Mouse (Mus musculus) MEL (cell line): ENCODE measurements around the gene Ppia. TPM values are rescaled to one million over a fixed set of nuclear protein-coding genes. Genes with fewer than 3 reads are reported as not detected.

Source experiments
- DNase-seq: peaks from one replicate; pipeline ENCODE4 v3.0.0; 2011; ENCODE audit warnings: low read depth, low spot score
- H3K27ac ChIP-seq: 2 replicates; pipeline ENCODE4 v1.5.1; 2012; ENCODE audit warnings: low read depth, mild to moderate bottlenecking, control low read depth, low read length, moderate library complexity; ENCODE audit not compliant: control insufficient read depth
- H3K27me3 ChIP-seq, 2 experiments: fragments of 150-350 bp in 1 of 2; sonication (generic) in 1 of 2; 2 replicates each; pipeline ENCODE4 v1.6.1; 2012; ENCODE audit warnings: low read length in 2 of 2, mild to moderate bottlenecking in 2 of 2, improper control_type of control experiment in 1 of 2, moderate library complexity in 1 of 2; ENCODE audit not compliant: insufficient read depth in 2 of 2, control insufficient read depth in 1 of 2
- H3K36me3 ChIP-seq, 2 experiments: 2 replicates each; pipeline ENCODE4 v1.6.1; 2012 to 2014; ENCODE audit warnings: low read length in 2 of 2, improper control_type of control experiment in 1 of 2, inconsistent platforms in 1 of 2, mild to moderate bottlenecking in 1 of 2; ENCODE audit not compliant: insufficient read depth in 2 of 2, control insufficient read depth in 1 of 2
- H3K4me1 ChIP-seq, 2 experiments: fragments of 150-350 bp in 1 of 2; sonication (generic) in 1 of 2; 2 replicates each; pipeline ENCODE4 v1.6.1; 2012; ENCODE audit warnings: low read length in 2 of 2, improper control_type of control experiment in 1 of 2, mild to moderate bottlenecking in 1 of 2; ENCODE audit not compliant: insufficient read depth in 2 of 2, control insufficient read depth in 1 of 2
- H3K4me3 ChIP-seq, 2 experiments: fragments of 150-350 bp in 1 of 2; sonication (generic) in 1 of 2; 2 replicates each; pipeline ENCODE4 v1.5.1; 2012; ENCODE audit warnings: low read depth in 2 of 2, low read length in 2 of 2, mild to moderate bottlenecking in 2 of 2, moderate library complexity in 2 of 2, control low read depth in 1 of 2, improper control_type of control experiment in 1 of 2; ENCODE audit not compliant: control insufficient read depth in 1 of 2, insufficient read depth in 1 of 2
- H3K79me2 ChIP-seq: 2 replicates; pipeline ENCODE4 v1.6.1; 2012; ENCODE audit warnings: mild to moderate bottlenecking, low read length, moderate library complexity; ENCODE audit not compliant: control insufficient read depth, poor library complexity, insufficient read depth
- H3K9ac ChIP-seq: 2 replicates; pipeline ENCODE4 v1.6.1; 2012; ENCODE audit warnings: low read depth, mild to moderate bottlenecking, control low read depth, low read length, moderate library complexity; ENCODE audit not compliant: control insufficient read depth, poor library complexity, severe bottlenecking
- H3K9me3 ChIP-seq: fragments of 150-350 bp; sonication (generic); replicated peaks from 2 replicates; pipeline ENCODE4 v1.6.1; 2012; ENCODE audit warnings: mild to moderate bottlenecking, low read length, improper control_type of control experiment, moderate library complexity; ENCODE audit not compliant: insufficient read depth
- BHLHE40 ChIP-seq: IDR thresholded peaks from 2 replicates; pipeline ENCODE4 v1.6.1; 2012; ENCODE audit warnings: low read depth, mild to moderate bottlenecking, inconsistent platforms, low read length, improper control_type of control experiment, borderline replicate concordance
- CTCF ChIP-seq, 3 experiments: IDR thresholded peaks in 2 of 3; conservative IDR thresholded peaks in 1 of 3; 2 replicates each; pipeline ENCODE4 v1.5.1; 2011 to 2012; ENCODE audit warnings: low read length in 3 of 3, low read depth in 2 of 3, mild to moderate bottlenecking in 2 of 3, improper control_type of control experiment in 1 of 3, inconsistent platforms in 1 of 3, mixed read lengths in 1 of 3, moderate library complexity in 1 of 3; ENCODE audit not compliant: control insufficient read depth in 1 of 3, insufficient read depth in 1 of 3, poor library complexity in 1 of 3, severe bottlenecking in 1 of 3
- ELF1 ChIP-seq: IDR thresholded peaks from 2 replicates; pipeline ENCODE4 v1.6.1; 2014; ENCODE audit warnings: low read depth, mild to moderate bottlenecking, inconsistent platforms, low read length, improper control_type of control experiment, moderate library complexity
- GATA1 ChIP-seq: IDR thresholded peaks from 2 replicates; pipeline ENCODE4 v1.6.1; 2011; ENCODE audit warnings: low read depth, low read length, improper control_type of control experiment
- MAZ ChIP-seq: IDR thresholded peaks from 2 replicates; pipeline ENCODE4 v1.6.1; 2012; ENCODE audit warnings: low read depth, mild to moderate bottlenecking, inconsistent platforms, low read length, improper control_type of control experiment
- NELFE ChIP-seq: IDR thresholded peaks from 2 replicates; pipeline ENCODE4 v1.6.1; 2011; ENCODE audit warnings: low read depth, low read length, improper control_type of control experiment
- POLR2A ChIP-seq, 2 experiments: IDR thresholded peaks; 2 replicates each; pipeline ENCODE4 v1.6.1; 2011 to 2012; ENCODE audit warnings: low read length in 2 of 2, mild to moderate bottlenecking in 2 of 2, control low read depth in 1 of 2, improper control_type of control experiment in 1 of 2, low read depth in 1 of 2, moderate library complexity in 1 of 2; ENCODE audit not compliant: control insufficient read depth in 1 of 2, insufficient read depth in 1 of 2, poor library complexity in 1 of 2
- POLR2AphosphoS2 ChIP-seq: IDR thresholded peaks from 2 replicates; pipeline ENCODE4 v1.6.1; 2011; ENCODE audit warnings: low read length, improper control_type of control experiment
- RAD21 ChIP-seq: IDR thresholded peaks from 2 replicates; pipeline ENCODE4 v1.6.1; 2011; ENCODE audit warnings: mild to moderate bottlenecking, low read depth, low read length, improper control_type of control experiment
- SMC3 ChIP-seq: IDR thresholded peaks from 2 replicates; pipeline ENCODE4 v1.6.1; 2011; ENCODE audit warnings: low read depth, low read length, improper control_type of control experiment
- TCF12 ChIP-seq: IDR thresholded peaks from 2 replicates; pipeline ENCODE4 v1.6.1; 2014; ENCODE audit warnings: low read depth, mild to moderate bottlenecking, inconsistent platforms, low read length, improper control_type of control experiment, moderate library complexity
- USF1 ChIP-seq: IDR thresholded peaks from 2 replicates; pipeline ENCODE4 v1.6.1; 2014; ENCODE audit warnings: low read depth, mild to moderate bottlenecking, inconsistent platforms, low read length, improper control_type of control experiment, moderate library complexity
- USF2 ChIP-seq, 2 experiments: IDR thresholded peaks; 2 replicates each; pipeline ENCODE4 v1.6.1; 2011 to 2012; ENCODE audit warnings: improper control_type of control experiment in 2 of 2, low read length in 2 of 2, borderline replicate concordance in 1 of 2, inconsistent platforms in 1 of 2, low read depth in 1 of 2, mild to moderate bottlenecking in 1 of 2; ENCODE audit not compliant: insufficient read depth in 1 of 2
- ZC3H11A ChIP-seq: IDR thresholded peaks from 2 replicates; pipeline ENCODE4 v1.6.1; 2012; ENCODE audit warnings: low read depth, mild to moderate bottlenecking, inconsistent platforms, low read length, improper control_type of control experiment
- ZNF384 ChIP-seq: IDR thresholded peaks from 2 replicates; pipeline ENCODE4 v1.6.1; 2012; ENCODE audit warnings: low read depth, mild to moderate bottlenecking, inconsistent platforms, low read length, improper control_type of control experiment
- polyA plus RNA-seq, 2 experiments: library from polyadenylated mRNA; stranded (reverse) in 1 of 2; unstranded in 1 of 2; fragments of >175 nt in 1 of 2; fragments of >200 nt in 1 of 2; gene quantifications; 2 replicates each; pipeline versions ENCODE4 v1.2.1 to v1.2.4; 2012; ENCODE audit warnings: low replicate concordance in 2 of 2, low read depth in 1 of 2; ENCODE audit not compliant: insufficient read length in 2 of 2, insufficient read depth in 1 of 2, missing spikeins in 1 of 2
- total RNA-seq: library from RNA; depleted of rRNA; stranded (reverse); fragments of 300-350 nt; gene quantifications from 2 replicates; pipeline ENCODE4 v1.2.3, GENCODE M21; 2012

Gene Ppia
- total and polyA plus RNA-seq, 3 experiments: 3,662 to 7,288 TPM; not detected in 1

- TF ChIP-seq USF2 (IDR thresholded peaks at IDR 0.05; ENCODE audit: borderline replicate concordance in 1 of 2, insufficient read depth in 1 of 2, low read depth in 1 of 2, low read length in 2 of 2) (no peak), GATA1 (no peak), ZC3H11A (no peak; the same call in 1 of the 2 replicates), POLR2AphosphoS2 (0 out of 2 replicates have a peak, but pooled peaks have one; percentile 4), CTCF (IDR thresholded peaks at IDR 0.05 in 2 of 3, conservative IDR thresholded peaks at IDR 0.05 in 1 of 3; ENCODE audit: control insufficient read depth in 1 of 3, insufficient read depth in 1 of 3, low read depth in 2 of 3, low read length in 3 of 3, poor library complexity in 1 of 3, severe bottlenecking in 1 of 3) (peak; percentile 90 to 95 (median 92)), SMC3 (peak; percentile 75), TCF12 (no peak), RAD21 (peak; percentile 39), MAZ (no peak), USF1 (no peak)
- Histone ChIP-seq H3K79me2 (no peaks in the 10 kb centered on the region), H3K27ac (no peak overlapping the region), H3K27me3 (no peaks in the 10 kb centered on the region), H3K4me3 (no peak overlapping the region), H3K36me3 (peaks cover 0 to 18% of the 10 kb centered on the region in 2 experiments; a peak in 2 of 4 replicates), H3K4me1 (no peaks in the 10 kb centered on the region), H3K9ac (no peak overlapping the region), H3K9me3 (no peaks in the 10 kb centered on the region)
- peak; percentile 83 for DNase-seq
These were observed 12.4 kb upstream of the Ppia start for GRCm38 (mm10) chr11:6402515-6403510.

- H3K27me3 ChIP-seq: no peaks in the 10 kb centered on the region
- no peak for DNase-seq
- no peak overlapping the region for H3K9ac ChIP-seq
- no peak for TF ChIP-seq BHLHE40
- TF ChIP-seq ZNF384: no peak
- no peak for TF ChIP-seq NELFE
- TF ChIP-seq SMC3: no peak
- TF ChIP-seq ELF1: no peak
- TF ChIP-seq MAZ: no peak
- TF ChIP-seq POLR2A (IDR thresholded peaks at IDR 0.05; ENCODE audit: control insufficient read depth in 1 of 2, insufficient read depth in 1 of 2, low read depth in 1 of 2, low read length in 2 of 2, poor library complexity in 1 of 2): no peak
- TF ChIP-seq, all 39 proteins: peak for 0
- Histone ChIP-seq H3K79me2 (no peaks in the 10 kb centered on the region), H3K36me3 (peaks cover 0 to 13% of the 10 kb centered on the region in 2 experiments; a peak in 2 of 4 replicates), H3K9me3 (no peaks in the 10 kb centered on the region), H3K4me3 (no peak overlapping the region), H3K4me1 (no peaks in the 10 kb centered on the region), H3K27ac (no peak overlapping the region)
These were observed 11.3 kb upstream of the Ppia start for GRCm38 (mm10) chr11:6403830-6404405.
